Mouse (Mus musculus): Measurements from ENCODE around the gene Wrap53.
"Not testable (repeated sequence)": the region's sequence is repeated elsewhere in the genome, so short reads cannot be mapped to it uniquely, and the experiment has no call there.

Gene Wrap53

GRCm38 (mm10) chr11:69530755-69531154 lies 49.3 kb downstream of the Wrap53 start:
- DNase-seq (ENCODE audit: low spot score), result not testable (repeated sequence)

- not testable (repeated sequence) for DNase-seq (ENCODE audit: low spot score)
Observed at GRCm38 (mm10) chr11:69530281-69530680, 49.8 kb downstream of the Wrap53 start.

GRCm38 (mm10) chr11:69528031-69528390 lies 52.0 kb downstream of the Wrap53 start:
- DNase-seq (ENCODE audit: low spot score), result no peak

GRCm38 (mm10) chr11:69527098-69528030 lies 52.7 kb downstream of the Wrap53 start:
- no peak for DNase-seq (ENCODE audit: low spot score)

GRCm38 (mm10) chr11:69526631-69527030 lies 53.4 kb downstream of the Wrap53 start:
- no peak for DNase-seq (ENCODE audit: low spot score)

GRCm38 (mm10) chr11:69525661-69526060 lies 54.4 kb downstream of the Wrap53 start:
- DNase-seq (ENCODE audit: low spot score), result no peak

- no peak for DNase-seq (ENCODE audit: low spot score)
Observed at GRCm38 (mm10) chr11:69523651-69524050, 56.4 kb downstream of the Wrap53 start.

GRCm38 (mm10) chr11:69521526-69522149 lies 58.4 kb downstream of the Wrap53 start:
- no peak for DNase-seq (ENCODE audit: low spot score)

- DNase-seq (ENCODE audit: low spot score), result no peak
Observed at GRCm38 (mm10) chr11:69519976-69520375, 60.1 kb downstream of the Wrap53 start.

GRCm38 (mm10) chr11:69516661-69517060 lies 63.4 kb downstream of the Wrap53 start:
- no peak for DNase-seq (ENCODE audit: low spot score)

GRCm38 (mm10) chr11:69516151-69516640 lies 63.9 kb downstream of the Wrap53 start:
- DNase-seq (ENCODE audit: low spot score), result no peak

GRCm38 (mm10) chr11:69513840-69514239 lies 66.2 kb downstream of the Wrap53 start:
- DNase-seq (ENCODE audit: low spot score), result peak; percentile 62
